Mouse (Mus musculus) liver, adult 2 months (tissue): ENCODE data around the gene Snx21.

Experiments
- CTCF ChIP-seq: fragments of 200-500 bp; IDR thresholded peaks from 2 replicates; pipeline ENCODE4 v1.5.1; 2011; ENCODE audit warnings: low read depth, low read length, control low read depth
- POLR2A ChIP-seq: fragments of 200-500 bp; IDR thresholded peaks from 2 replicates; pipeline ENCODE4 v1.6.1; 2011; ENCODE audit warnings: low read length, control low read depth; ENCODE audit not compliant: insufficient read depth; ENCODE audit errors: extremely low read depth

DNA sequence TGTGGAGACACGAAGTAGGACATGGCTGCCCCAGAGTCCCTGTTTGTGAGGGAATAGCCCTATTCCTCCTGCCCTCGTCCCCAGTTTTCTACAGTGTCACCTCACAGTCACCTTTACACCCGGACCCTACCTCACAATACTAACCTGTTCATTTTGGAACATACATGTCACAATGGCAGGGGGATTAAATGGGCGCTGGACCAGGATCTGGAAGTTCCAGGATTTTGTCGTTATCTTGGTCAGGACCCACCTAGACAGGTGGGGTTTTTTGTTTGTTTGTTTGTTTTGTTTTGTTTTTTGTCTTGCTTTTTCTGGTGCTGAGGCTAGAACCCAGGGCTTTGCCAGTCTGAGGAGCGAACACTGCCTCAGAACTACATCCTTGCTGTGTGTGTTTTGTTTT lies 42.8 kb downstream of the Snx21 start, which contains the start of gene Spata25:
- no peak for TF ChIP-seq POLR2A
- no peak for TF ChIP-seq CTCF
